Mouse (Mus musculus) midbrain, postnatal 0 days (tissue): Measurements from ENCODE around the gene Sit1. TPM values are rescaled to one million over a fixed set of nuclear protein-coding genes. Genes with fewer than 3 reads are reported as not detected.

Experiments
- ATAC-seq: fragments of 200-750 bp; cut with Nextera tagmentation; 2 replicates; pipeline ENCODE4 v1.8.0; 2017; ENCODE audit warnings: moderate number of reproducible peaks, mild to moderate bottlenecking, moderate TSS enrichment, moderate library complexity; ENCODE audit not compliant: low FRiP score
- DNase-seq: peaks from one replicate; pipeline ENCODE4 v3.0.0-alpha.2; 2015; ENCODE audit warnings: low spot score
- H3K27ac ChIP-seq: fragments of 300-500 bp; sonication (generic); 2 replicates; pipeline ENCODE4 v1.5.1; 2014; ENCODE audit warnings: low read depth, mild to moderate bottlenecking, low read length, mixed read lengths
- H3K27me3 ChIP-seq: fragments of 300-500 bp; sonication (generic); 2 replicates; pipeline ENCODE4 v1.6.1; 2014; ENCODE audit warnings: low read length, control low read depth, mixed read lengths; ENCODE audit not compliant: insufficient read depth
- H3K36me3 ChIP-seq: fragments of 300-500 bp; sonication (generic); 2 replicates; pipeline ENCODE4 v1.6.1; 2014; ENCODE audit warnings: low read length, control low read depth, mixed read lengths; ENCODE audit not compliant: insufficient read depth
- H3K4me1 ChIP-seq: fragments of 300-500 bp; sonication (generic); 2 replicates; pipeline ENCODE4 v1.6.1; 2014; ENCODE audit warnings: mild to moderate bottlenecking, control low read depth, antibody characterized with exemption, low read length, mixed read lengths; ENCODE audit not compliant: insufficient read depth
- H3K4me2 ChIP-seq: fragments of 300-500 bp; sonication (generic); 2 replicates; pipeline ENCODE4 v1.6.1; 2014; ENCODE audit warnings: low read depth, mild to moderate bottlenecking, low read length, mixed read lengths; ENCODE audit not compliant: poor library complexity, severe bottlenecking
- H3K4me3 ChIP-seq: fragments of 300-500 bp; sonication (generic); 2 replicates; pipeline ENCODE4 v1.5.1; 2014; ENCODE audit warnings: low read depth, mild to moderate bottlenecking, low read length, moderate library complexity
- H3K9ac ChIP-seq: fragments of 300-500 bp; sonication (generic); replicated peaks from 2 replicates; pipeline ENCODE4 v1.6.1; 2014; ENCODE audit warnings: mild to moderate bottlenecking, low read length, moderate library complexity, mixed read lengths; ENCODE audit not compliant: poor library complexity, severe bottlenecking
- H3K9me3 ChIP-seq: fragments of 300-500 bp; sonication (generic); 2 replicates; pipeline ENCODE4 v1.6.1; 2016; ENCODE audit warnings: low read length, control low read depth
- CTCF ChIP-seq: IDR thresholded peaks from 2 replicates; pipeline ENCODE4 v1.5.1; 2016; ENCODE audit warnings: antibody characterized with exemption, mild to moderate bottlenecking
- WGBS: fragments of 180-500 bp; shearing (Covaris S2); extraction: QIAGEN DNeasy Blood & Tissue Kit; methylation state at CpG from one replicate; pipeline ENCODE4 v1.1.7; 2014; 5-methylcytosine and 5-hydroxymethylcytosine counted together
- polyA plus RNA-seq: library from polyadenylated mRNA; unstranded; fragments of >200 nt; fragmentation: Nextera tagmentation; extraction: Ambion mirVana; gene quantifications from 2 replicates; pipeline ENCODE4 v1.2.1, GENCODE M21; 2015
- total RNA-seq: library from RNA; depleted of rRNA; stranded (reverse); fragments of >200 nt; gene quantifications from 2 replicates; pipeline ENCODE4 v1.2.3, GENCODE M21; 2014

Sit1 gene
- total and polyA plus RNA-seq, 2 experiments from 2014 or later = not detected

GRCm38 (mm10) chr4:43470301-43470700, 13.2 kb downstream of the Sit1 start:
- Histone ChIP-seq H3K27me3 (no peaks in the 10 kb centered on the region), H3K4me1 (no peaks in the 10 kb centered on the region), H3K9me3 (no peaks in the 10 kb centered on the region), H3K27ac (no peak overlapping the region), H3K4me2 (no peak overlapping the region), H3K9ac (no peak overlapping the region), H3K36me3 (no peaks in the 10 kb centered on the region), H3K4me3 (no peak overlapping the region)
- DNase-seq (no peak), ATAC-seq (no peak)
- 95% methylated on average over 10 of the region's 10 CpGs for WGBS
- no peak for TF ChIP-seq CTCF

GRCm38 (mm10) chr4:43466872-43467271, 16.7 kb downstream of the Sit1 start:
- no peaks in the 10 kb centered on the region for H3K4me1 ChIP-seq
- H3K27ac ChIP-seq = no peak overlapping the region
- no peak overlapping the region for H3K4me2 ChIP-seq
- H3K9ac ChIP-seq = no peak overlapping the region
- ATAC-seq (no peak), DNase-seq (no peak)
- 86% methylated on average over 7 of the region's 7 CpGs for whole genome bisulfite sequencing
- H3K27me3 ChIP-seq = no peaks in the 10 kb centered on the region
- H3K36me3 ChIP-seq = no peaks in the 10 kb centered on the region
- no peak for TF ChIP-seq CTCF
- no peak overlapping the region for H3K4me3 ChIP-seq
- no peaks in the 10 kb centered on the region for H3K9me3 ChIP-seq

GRCm38 (mm10) chr4:43465935-43466334, 17.6 kb downstream of the Sit1 start:
- H3K27me3 ChIP-seq = no peaks in the 10 kb centered on the region
- no peak overlapping the region for H3K4me2 ChIP-seq
- H3K36me3 ChIP-seq = no peaks in the 10 kb centered on the region
- TF ChIP-seq CTCF = no peak
- H3K9me3 ChIP-seq = no peaks in the 10 kb centered on the region
- WGBS = 88% methylated on average over 6 of the region's 6 CpGs
- no peaks in the 10 kb centered on the region for H3K4me1 ChIP-seq
- DNase-seq (no peak), ATAC-seq (no peak)
- H3K9ac ChIP-seq = no peak overlapping the region
- H3K4me3 ChIP-seq = no peak overlapping the region
- H3K27ac ChIP-seq = no peak overlapping the region

- 93% methylated on average over 5 of the region's 5 CpGs for WGBS
- Histone ChIP-seq H3K9me3 (no peaks in the 10 kb centered on the region), H3K36me3 (no peaks in the 10 kb centered on the region), H3K27me3 (no peaks in the 10 kb centered on the region), H3K9ac (no peak overlapping the region), H3K4me3 (no peak overlapping the region), H3K27ac (no peak overlapping the region), H3K4me1 (no peaks in the 10 kb centered on the region), H3K4me2 (no peak overlapping the region)
- TF ChIP-seq CTCF = no peak
- ATAC-seq (no peak), DNase-seq (no peak)
Observed at GRCm38 (mm10) chr4:43463102-43463501, 20.4 kb downstream of the Sit1 start.

- H3K27ac ChIP-seq = no peak overlapping the region
- ATAC-seq (no peak), DNase-seq (no peak)
- H3K36me3 ChIP-seq = no peaks in the 10 kb centered on the region
- H3K4me1 ChIP-seq = no peaks in the 10 kb centered on the region
- peaks cover 7% of the 10 kb centered on the region; the same call in 1 of the 2 replicates for H3K27me3 ChIP-seq
- H3K9ac ChIP-seq = no peak overlapping the region
- no peak overlapping the region for H3K4me3 ChIP-seq
- 20% methylated on average over 8 of the region's 8 CpGs for WGBS
- no peaks in the 10 kb centered on the region for H3K9me3 ChIP-seq
- no peak for TF ChIP-seq CTCF
- no peak overlapping the region for H3K4me2 ChIP-seq
Observed at GRCm38 (mm10) chr4:43457124-43457523, 26.4 kb downstream of the Sit1 start.

- no peak overlapping the region for H3K9ac ChIP-seq
- no peak overlapping the region for H3K4me2 ChIP-seq
- 28% methylated on average over 4 of the region's 4 CpGs for WGBS
- no peak for ATAC-seq
- H3K4me1 ChIP-seq = no peaks in the 10 kb centered on the region
- TF ChIP-seq CTCF = no peak
- H3K27me3 ChIP-seq = peaks cover 7% of the 10 kb centered on the region; the same call in 1 of the 2 replicates
- no peak overlapping the region for H3K27ac ChIP-seq
- no peak for DNase-seq
- H3K36me3 ChIP-seq = no peaks in the 10 kb centered on the region
- no peaks in the 10 kb centered on the region for H3K9me3 ChIP-seq
- no peak overlapping the region for H3K4me3 ChIP-seq
Observed at GRCm38 (mm10) chr4:43456470-43456869, 27.1 kb downstream of the Sit1 start.
